Mouse (Mus musculus) gonadal fat pad, adult 2 months (tissue): Measurements from ENCODE around the gene Gm10203. TPM values are rescaled to one million over a fixed set of nuclear protein-coding genes. Genes with fewer than 3 reads are reported as not detected.
"Not testable (repeated sequence)": the region's sequence is repeated elsewhere in the genome, so short reads cannot be mapped to it uniquely, and the experiment has no call there.

Source experiments
- DNase-seq: peaks from one replicate; pipeline ENCODE4 v3.0.0-alpha.2; 2012; ENCODE audit warnings: low read depth
- polyA plus RNA-seq: library from polyadenylated mRNA; depleted of rRNA; stranded (reverse); fragments of >200 nt; gene quantifications from 2 replicates; pipeline ENCODE4 v1.2.3, GENCODE M21; 2012; rRNA removed

Gene Gm10203
- not detected in 2 replicates for polyA plus RNA-seq

DNA sequence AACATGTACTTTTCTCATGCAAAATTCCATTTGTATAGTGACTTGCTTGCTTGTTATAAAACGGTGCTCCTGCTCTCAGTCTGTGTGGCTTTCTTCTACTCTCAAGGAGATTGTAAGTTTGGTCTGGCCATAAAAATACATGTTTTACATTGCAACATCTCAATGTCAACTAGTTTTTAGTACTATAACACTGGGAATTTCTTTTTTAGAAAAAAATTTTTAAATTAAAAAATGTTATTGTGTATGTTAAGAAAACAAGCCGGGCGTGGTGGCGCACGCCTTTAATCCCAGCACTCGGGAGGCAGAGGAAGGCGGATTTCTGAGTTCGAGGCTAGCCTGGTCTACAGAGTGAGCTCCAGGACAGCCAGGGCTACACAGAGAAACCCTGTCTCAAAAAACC, at the start of gene Gm10203:
Gm10203 (plus strand) TSS at position 301 of the 400 bp plus-strand sequence.
- DNase-seq = not testable (repeated sequence)

DNA sequence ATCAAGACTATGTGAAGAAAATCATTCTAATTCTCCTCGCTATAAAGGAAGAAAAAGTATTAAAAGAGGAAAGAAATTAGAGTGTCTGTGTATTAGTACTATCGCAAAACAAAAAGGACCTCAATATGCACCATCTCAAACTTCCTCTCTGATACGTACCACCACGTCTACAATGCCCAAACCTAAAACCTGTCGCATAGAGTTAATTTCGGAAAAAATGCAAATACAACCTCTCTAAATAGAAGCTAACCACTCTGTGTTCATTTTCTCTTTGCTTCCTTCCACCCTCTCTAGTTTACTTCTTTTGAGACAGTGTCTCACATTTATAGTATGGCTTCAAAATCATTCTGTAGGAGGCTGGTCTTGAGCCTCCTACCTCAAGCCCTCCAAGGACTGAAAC, 37.6 kb upstream of the Gm10203 start:
- no peak for DNase-seq

- DNase-seq = no peak
Observed at GRCm38 (mm10) chr6:149093465-149093864, 36.5 kb upstream of the Gm10203 start.

DNA sequence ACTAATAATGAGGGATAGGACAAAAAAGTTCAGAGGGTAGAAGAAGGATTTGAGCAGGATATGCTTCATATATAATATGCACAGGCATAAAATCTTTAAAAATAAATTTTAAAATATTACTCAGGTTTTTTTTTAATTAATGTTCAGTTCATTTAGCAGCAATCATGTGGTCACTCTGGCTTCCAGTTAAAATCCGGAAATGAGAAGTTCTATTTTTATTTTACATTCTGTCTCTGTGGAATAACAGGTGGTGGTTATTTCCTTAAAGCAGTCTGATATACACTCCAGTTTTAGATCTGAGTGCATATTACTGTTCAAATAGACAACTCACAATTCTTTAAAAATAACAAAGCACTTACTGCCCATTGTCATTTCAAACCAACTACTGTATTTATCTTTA, 35.4 kb upstream of the Gm10203 start:
- no peak for DNase-seq

- DNase-seq = no peak
Observed at GRCm38 (mm10) chr6:149095389-149095788, 34.6 kb upstream of the Gm10203 start.

- DNase-seq = no peak
Observed at GRCm38 (mm10) chr6:149096233-149096632, 33.7 kb upstream of the Gm10203 start.

DNA sequence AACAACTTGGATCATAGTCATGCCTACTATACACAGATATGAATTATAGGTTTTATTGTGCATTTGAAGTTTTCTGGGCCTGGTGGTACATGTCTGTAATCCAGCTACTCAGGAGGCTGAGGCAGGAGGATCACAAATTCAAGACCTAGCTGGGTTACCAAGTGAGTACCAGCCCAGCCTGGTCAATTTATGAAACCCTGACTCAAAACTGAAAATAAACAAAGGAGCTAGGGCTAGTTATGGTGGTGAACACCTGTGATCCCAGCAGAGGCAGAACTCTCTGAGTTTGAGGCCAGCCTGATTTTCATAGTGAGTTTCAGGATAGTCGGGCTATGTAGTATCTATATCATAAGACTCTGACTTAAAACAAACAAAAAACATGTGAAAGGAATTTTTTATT, 32.7 kb upstream of the Gm10203 start:
- no peak for DNase-seq

DNA sequence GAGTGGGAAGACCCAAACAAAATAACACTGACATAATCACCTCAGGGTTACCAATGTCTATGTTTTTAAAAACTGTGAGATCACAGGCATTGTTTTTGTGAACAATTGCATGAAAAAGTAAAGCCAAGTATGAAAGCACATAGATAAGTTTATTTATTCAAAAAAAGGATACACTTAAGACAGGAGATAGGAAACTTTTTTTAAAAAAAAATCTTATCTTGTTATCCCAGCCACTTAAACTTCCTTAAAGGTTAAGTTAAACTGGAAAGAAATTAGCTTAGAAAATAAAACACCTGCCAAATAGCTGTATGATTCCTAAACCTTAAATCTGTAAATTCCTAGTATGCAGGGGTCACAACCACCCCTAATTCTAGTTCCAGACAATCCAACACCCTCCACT, 31.0 kb upstream of the Gm10203 start:
- DNase-seq = no peak

- DNase-seq = no peak
Observed at GRCm38 (mm10) chr6:149100174-149101075, 29.5 kb upstream of the Gm10203 start.

DNA sequence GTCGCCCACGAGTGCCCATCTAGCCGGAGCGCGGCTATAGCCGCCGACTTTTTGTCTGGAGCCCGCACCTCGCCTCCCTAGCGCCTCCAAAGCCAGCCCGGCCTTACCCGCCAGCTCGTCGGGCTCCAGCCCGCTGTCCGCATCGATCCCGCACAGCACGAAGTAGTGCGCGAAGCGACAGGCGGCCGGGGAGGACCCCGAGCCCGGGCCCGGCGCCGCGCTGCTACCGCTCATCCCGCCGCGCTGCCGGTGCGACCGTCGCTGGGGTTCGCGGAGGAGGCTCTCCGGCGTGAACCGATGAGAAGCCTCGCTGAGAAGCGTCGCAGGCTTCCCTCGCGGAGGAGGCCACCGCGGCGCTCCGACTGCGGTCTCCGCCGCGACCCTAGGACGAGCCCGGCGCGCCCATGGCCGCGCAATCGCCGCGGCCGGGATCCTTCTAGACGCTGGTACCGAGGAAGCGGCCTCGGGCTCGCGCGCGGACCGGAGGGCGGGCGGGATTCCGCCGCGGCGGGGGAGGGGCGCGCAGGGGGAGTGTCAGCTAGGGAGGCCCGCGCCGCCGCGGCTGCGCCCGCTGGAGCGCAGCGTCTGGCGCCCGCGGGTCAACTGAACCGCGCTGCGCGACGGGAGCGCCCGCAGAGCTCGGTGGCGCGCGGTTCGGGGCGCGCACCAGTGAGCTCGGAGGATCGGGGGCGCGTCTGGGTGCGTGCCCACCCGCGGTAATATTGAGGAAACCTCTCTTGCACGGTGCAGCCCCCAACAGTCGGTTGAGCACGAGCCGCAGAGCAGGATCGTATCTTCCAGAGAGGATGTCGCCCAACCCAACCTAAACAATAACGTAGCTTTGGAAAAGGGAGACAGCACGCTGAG, 28.7 kb upstream of the Gm10203 start, which contains the start of gene Dennd5b:
Dennd5b (minus strand) TSS at position 605 of the 867 bp plus-strand sequence.
- no peak for DNase-seq

GRCm38 (mm10) chr6:149101943-149102243, 28.1 kb upstream of the Gm10203 start:
- no peak for DNase-seq

DNA sequence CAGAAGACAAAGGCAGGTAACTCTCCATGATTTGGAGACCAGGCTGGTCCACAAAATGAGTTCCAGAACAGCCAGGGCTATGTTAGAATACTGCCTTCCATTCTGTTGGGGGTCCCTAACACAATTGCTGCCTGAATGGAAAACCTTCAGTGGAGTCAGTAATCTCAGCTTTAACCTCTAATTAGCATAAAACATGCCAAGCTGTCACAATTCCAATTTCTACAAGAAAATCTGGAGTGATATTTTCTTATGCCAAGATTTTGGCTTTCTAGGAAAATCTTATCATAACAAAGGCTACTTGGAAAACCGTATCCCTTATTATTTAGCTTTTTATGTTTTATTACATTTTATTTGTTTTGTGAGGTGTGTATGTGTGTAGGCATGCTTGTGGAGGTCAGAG, 26.5 kb upstream of the Gm10203 start:
- no peak for DNase-seq

DNA sequence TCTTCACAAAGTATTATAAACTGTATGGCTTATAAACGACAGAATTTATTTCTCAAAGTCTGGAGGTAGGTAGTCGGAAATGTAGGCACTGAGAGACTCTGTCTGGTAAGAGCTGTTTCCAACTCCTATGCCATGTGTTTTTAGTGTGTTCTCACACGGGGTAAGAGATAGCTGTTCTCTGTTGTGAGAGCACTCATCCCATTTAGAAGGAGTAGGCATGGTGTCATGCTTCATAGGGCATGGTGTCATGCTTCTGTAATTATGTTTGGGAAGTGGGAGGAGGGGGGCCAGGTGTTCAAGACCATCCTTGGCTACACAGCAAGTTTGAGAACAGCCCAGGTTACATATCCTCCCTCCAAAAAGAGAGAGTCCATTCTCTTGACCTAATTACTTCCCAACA, 22.4 kb upstream of the Gm10203 start:
- no peak for DNase-seq

DNA sequence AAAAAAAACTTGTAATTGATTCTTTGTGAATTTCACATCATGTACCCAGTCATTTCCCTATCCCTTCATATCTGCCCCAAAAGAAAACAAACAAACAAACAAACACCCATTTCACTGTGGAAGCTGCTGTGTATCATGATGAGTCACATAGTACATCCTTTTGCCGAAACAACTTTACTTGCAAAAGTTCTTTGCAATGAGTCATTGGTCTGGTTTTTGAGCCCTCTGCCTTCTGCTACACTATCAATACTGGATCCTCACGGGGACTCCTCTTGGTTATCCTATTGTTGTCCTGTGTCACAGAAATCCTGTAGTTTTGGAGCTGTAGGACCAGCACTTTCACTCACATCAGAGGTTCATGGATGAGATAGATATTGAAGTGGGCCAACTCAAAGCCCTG, 21.1 kb upstream of the Gm10203 start:
- DNase-seq = no peak

- no peak for DNase-seq
Observed at GRCm38 (mm10) chr6:149116992-149117391, 13.0 kb upstream of the Gm10203 start.

- DNase-seq = no peak
Observed at GRCm38 (mm10) chr6:149118935-149119334, 11.0 kb upstream of the Gm10203 start.

- no peak for DNase-seq
Observed at GRCm38 (mm10) chr6:149119853-149120252, 10.1 kb upstream of the Gm10203 start.

- no peak for DNase-seq
Observed at GRCm38 (mm10) chr6:149123042-149123441, 6.9 kb upstream of the Gm10203 start.

- no peak for DNase-seq
Observed at GRCm38 (mm10) chr6:149126675-149127074, 3.3 kb upstream of the Gm10203 start.

DNA sequence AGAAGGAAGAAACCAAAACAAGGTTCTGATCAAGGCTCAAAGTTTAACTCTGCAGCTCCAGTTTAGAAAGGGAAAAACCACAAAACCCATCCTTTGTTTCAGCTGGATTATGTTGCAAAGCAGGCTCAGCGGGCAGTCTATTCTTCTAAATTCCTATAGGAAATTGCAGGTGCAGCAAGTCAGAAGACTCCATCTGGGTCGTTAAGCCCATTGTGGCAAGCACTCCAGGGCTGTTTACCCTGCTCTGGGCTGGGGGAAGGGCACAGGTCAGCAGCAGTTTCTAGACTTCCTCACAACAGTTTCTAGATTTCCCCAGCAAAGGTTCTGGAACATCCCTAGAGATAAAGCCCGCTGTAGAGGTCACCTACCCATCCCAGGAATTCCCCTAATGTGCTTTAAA, 1.1 kb downstream of the Gm10203 start:
- DNase-seq = no peak

DNA sequence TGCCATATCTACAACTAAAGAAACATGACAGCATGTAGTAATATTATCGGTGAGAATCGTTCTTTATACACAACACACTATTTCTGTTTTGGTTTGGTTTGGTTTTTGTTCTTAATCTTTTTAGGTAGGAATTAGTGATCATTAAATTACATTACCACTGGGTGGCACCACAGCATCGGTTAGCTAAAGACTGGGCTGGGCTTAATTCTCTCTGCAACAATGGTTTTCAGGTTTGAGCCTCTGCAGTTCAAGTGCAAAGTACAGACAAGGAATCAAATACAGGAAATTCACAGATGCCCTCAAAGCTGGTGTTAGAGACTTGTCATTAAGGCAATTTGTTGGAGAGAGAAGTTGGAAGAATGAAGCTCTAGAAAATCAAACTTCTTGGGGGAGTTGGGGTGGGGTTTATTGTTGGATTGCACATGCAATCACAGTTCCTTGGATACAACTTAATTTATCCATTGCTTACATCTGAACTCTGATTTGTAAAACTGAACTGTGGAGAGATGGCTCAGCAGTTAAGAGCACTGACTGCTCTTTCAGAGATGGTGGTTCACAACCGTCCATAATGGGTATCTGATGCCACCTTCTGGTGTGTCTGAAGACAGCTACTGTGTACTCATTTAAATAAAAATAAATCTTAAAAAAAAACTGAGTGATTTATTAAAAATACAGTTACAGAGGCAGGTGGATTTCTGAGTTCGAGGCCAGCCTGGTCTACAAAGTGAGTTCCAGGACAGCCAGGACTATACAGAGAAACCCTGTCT, 2.5 kb downstream of the Gm10203 start:
- no peak for DNase-seq
